In the genomic region with DNA sequence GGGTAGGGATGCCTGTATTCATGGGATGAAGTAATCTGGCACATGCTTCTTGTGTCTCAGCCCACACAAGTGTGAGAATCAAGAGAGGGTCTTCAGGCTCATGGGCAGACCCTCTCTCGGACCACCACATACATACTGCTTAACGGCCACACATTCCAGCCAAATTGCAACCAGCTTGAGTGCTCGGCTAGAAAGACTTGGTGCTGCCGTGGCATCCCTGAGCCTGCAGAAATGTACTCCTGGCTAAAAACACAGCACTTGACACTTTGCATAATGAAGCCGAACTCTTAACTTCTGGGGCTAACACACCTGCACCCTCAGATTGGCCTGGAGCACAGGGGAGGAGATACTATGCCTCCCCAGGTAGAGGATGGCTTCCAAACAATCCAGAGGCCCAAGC, we compare ENCODE assay signal across 15 mouse cellular contexts.
"Had no signal": no experiment of that assay in that cellular context is flagged by ENCODE, and none has a peak within 500 bp of the region (broad histone marks: within the 10 kb centered on the region; RNA-seq: fewer than 3 reads in every experiment).

No protein-coding gene starts in this region.

- H3K4me1 ChIP-seq: stomach, embryonic 15.5 days had no signal

- H3K36me3 ChIP-seq: neural tube, embryonic 15.5 days; stomach, embryonic 15.5 days had no signal

- DNase-seq: retina, postnatal 1 day; right cerebral cortex, adult 18-20 months; right cerebral cortex, postnatal 14 days; right cerebral cortex, postnatal 25 days; right cerebral cortex, postnatal 4 days; spleen, adult 18-20 months; thymus, adult 18-20 months; thymus, adult 2 months; thymus, postnatal 14 days; thymus, postnatal 25 days; thymus, postnatal 36 days; thymus, postnatal 4 days had no signal

- H3K4me3 ChIP-seq: neural tube, embryonic 15.5 days; stomach, embryonic 15.5 days had no signal

- H3K9ac ChIP-seq: neural tube, embryonic 15.5 days; stomach, embryonic 15.5 days had no signal

- H3K27ac ChIP-seq: neural tube, embryonic 15.5 days; stomach, embryonic 15.5 days; stomach, postnatal 0 days had no signal

- H3K9me3 ChIP-seq: neural tube, embryonic 15.5 days; stomach, embryonic 15.5 days had no signal

- H3K4me2 ChIP-seq: neural tube, embryonic 15.5 days; stomach, embryonic 15.5 days had no signal
